Mouse (Mus musculus): ENCODE results near the gene Zc3h8.

Gene Zc3h8

DNA sequence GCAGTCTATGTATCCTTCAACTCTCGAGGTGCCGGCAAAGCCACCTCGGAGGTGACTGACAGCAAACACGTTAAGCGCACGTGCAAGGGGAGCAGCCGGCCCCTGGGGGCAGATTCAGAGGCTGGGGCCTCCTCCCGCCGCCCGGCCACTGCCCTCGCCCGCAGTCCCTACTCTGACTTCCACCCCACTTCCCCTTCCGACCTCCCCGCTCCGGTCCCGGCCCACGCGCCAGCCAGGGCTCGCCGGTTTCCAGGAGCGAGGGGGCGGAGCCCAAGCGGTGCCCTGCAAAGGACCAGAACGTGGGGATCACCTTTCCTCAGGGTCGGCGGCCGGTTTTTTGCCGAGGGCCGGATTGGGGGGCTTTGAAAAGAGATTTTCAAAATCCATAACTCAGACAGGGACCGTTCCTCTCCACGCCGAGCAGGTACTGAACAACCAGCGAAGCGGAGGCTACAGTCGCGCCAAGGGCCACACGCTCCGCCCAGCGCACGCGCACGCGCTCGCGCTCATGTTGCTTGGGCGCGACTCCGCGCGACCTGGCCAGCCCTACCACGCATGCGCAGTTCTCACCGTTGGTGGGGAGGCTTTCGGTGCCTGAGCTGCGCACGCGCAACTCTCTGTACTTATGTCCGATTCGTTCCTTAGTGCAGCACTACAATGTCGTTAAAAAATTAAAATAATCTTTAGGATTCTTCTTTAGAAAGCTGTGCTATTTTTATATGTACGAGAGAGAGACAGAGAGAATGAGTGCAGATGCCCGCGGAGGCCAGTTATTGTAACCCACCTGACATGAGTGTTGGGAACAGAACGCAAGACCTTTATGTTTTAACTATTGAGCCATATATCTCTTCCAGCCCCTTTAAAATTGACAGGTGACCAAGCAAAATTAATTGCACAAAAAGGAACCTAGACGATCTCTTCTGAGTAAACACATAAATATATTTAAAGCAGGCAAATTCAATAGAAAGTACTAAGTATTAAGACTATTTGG, at the start of gene Zc3h8:
Zc3h8 (minus strand) TSS at position 540 of the 991 bp plus-strand sequence.
- peak; percentile 98 for DNase-seq

DNA sequence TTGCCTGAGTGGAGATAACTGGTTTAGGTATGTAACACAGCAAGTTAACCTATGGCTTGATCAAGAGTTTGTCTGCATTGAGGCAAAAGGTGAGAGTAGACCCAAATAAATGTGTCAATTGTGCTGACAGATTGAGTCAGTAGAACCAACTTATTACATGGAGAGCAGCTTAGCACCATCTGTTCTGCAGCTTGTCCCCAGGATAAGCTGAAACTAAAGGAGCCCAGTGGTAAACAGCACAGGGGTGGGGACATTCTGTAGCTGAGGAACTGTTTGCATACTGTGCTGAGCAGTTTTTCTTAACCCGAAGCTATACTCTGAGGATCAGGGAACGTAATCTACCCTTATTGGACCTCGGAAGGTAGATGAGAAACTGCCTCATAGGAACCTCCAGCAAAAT, 40.9 kb upstream of the Zc3h8 start:
- DNase-seq: no peak

DNA sequence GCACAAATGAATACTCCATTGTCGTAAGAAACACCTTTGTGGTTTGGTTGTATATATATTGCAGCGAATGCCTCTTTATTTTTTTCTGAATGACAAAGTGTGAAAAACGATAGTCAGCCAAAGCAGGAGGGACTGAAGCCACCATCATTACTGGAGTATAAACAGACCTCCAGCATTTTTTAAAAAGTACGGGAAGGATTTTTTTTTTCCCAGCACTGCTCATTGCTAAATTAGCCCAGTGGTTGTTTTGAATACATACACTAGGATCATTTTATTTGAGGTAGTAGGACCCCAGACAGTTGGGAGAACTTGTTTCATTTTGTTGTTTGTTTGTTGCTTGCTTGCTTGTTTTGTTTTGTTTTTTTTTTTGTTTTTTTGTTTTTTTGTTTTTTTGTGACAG, 31.7 kb upstream of the Zc3h8 start:
- DNase-seq: no peak

DNA sequence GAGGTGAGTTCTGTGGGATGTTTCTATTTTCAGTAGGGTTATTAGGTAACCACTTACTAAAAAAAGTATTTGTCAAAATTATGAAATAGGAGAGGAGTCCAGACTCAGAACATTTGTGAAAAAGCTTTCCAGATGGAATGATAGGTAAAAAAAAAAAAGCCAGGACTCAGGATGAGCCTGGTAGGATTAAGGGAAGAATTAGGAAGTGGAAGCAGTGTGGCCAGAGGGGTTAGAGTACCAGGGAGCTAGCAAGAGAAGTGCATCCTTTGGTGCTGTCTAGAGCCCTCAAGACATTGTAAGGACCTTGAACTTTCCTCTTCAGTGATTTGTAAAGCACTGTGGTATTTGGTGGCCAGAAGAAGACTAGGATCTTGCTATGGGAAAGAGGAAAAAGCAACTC, 28.4 kb upstream of the Zc3h8 start:
- DNase-seq: no peak

DNA sequence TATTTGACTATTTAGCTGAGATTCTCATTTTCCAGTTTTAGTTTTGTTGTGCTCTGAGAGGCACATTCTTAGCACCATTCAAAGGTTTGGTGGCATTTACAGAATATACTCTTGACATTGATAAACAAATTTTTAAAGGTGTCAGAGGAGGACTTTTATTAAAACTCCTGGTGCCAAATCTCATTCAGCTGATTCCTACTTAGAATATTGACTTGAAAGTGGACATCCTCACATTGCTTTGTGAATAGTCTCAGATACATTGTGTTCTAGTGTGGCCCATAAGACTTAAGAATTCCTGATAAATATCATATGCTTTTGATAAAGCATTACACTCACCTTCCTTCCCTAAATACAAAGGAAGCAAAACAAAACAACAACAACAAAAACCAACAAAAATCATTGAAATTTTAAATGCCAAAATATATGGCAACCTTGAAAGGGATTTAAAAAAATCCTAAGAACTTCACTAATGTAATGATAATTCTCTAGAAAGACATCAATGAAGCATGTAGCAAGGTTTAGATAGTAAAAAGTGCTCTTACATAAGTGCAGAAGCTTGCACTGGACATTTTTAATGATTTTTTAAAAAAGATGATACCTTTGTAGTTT, 24.7 kb upstream of the Zc3h8 start:
- no peak for DNase-seq

DNA sequence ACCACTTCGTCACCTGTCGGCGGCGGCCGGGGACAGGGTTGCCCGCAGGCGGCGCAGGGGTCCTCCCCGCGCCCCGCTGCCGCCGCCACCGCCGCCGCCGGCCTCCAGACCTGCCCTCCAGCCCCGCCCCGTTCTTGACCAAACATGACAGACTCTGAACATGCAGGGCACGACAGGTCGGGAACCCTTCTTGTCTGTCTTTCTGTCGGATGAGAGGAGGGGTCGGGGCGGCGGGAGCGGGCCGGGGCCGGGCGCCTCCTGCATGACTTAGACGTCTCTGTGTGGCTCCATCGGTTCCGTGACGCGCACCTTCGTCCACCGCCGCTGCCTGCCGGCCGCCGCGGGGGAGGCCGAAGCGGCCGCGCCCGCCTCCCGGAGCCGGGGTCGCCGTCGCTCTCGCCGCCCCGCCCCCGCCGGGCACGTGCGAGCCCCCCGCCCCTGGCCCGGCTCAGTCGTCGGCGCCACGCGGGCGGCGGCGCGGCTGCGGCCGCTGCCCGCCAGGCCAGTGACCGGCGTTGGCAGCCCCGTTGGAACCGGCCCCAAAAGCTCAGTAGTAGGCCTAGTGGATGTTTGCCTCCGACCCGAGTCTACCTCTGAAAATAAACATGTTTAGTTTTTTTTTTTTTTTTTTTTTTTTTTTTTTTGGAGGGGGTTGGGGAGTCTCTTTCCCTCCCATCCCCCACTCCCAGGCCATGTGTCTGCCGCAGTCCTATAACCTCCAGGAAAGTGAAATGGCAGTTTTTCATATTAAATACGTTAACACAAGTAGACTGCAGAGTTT, 24.0 kb upstream of the Zc3h8 start, which contains the start of gene Gm10762:
Gm10762 (minus strand) TSS at position 65 of the 781 bp plus-strand sequence.
- peak; percentile 88 for DNase-seq

DNA sequence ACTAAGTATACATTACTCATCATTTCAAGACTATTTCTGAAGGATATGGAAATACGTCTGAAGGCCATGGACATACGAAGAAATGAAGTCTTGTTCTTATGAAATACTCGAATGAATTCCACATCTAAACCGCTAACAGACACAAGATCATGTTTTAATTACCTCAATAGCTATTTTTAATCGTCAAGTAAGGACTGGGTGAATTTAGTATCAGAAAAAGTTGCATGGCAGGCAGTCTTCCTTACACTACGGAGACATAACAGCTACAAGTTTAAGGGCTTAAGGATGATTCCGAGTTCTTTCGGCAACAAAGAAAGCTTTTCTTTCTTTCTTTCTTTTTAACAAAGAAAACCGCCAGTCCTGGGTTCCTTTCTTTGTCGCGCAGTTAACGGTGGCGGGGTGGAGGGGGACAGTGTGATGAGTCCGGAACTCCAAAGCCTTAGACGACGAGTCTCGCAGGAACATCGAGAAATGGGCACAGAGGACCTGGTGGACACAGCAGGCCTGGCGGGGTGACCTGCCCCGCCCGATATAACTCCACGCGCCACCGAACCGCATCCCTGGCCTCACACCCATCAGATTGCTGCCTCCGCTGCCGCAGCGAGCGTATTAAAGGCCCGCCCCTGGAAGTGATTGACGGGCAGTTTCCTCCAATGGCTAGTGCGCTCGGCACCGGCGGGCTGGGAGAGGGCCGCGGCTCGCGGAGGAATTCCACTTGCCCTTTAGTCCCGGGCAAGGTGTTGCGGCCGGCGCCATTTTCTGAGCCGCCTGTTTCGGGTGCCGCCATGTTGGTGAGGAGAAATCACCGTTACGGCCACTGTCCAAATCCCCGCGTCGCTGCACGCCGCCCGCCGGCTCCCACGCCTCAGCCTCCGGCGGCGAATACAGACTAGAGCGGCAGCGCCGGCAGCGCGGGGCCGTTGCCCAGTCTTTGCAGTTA, 23.0 kb upstream of the Zc3h8 start, which contains the start of gene Zc3h6:
Zc3h6 (plus strand) TSS at position 762 of the 940 bp plus-strand sequence.
- DNase-seq: peak; percentile 99

DNA sequence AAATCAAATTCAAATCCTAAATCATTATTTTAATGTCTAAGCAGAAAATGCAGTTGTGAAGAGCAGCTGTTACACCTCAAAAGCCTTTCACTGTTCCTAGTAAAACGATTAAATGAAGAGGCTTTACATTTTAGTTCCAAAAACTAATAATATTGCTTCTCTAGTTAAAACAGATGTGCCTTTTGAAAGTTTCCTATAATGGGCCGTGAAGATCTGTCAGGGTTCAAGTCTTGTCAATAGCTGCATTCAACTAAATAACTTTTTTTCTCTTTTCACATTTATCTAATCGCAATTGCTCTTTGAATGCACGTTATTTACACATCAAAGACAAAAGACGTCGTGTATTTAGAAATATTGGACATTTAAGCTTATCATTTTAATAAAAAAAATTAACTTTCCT, 22.4 kb upstream of the Zc3h8 start:
- no peak for DNase-seq

DNA sequence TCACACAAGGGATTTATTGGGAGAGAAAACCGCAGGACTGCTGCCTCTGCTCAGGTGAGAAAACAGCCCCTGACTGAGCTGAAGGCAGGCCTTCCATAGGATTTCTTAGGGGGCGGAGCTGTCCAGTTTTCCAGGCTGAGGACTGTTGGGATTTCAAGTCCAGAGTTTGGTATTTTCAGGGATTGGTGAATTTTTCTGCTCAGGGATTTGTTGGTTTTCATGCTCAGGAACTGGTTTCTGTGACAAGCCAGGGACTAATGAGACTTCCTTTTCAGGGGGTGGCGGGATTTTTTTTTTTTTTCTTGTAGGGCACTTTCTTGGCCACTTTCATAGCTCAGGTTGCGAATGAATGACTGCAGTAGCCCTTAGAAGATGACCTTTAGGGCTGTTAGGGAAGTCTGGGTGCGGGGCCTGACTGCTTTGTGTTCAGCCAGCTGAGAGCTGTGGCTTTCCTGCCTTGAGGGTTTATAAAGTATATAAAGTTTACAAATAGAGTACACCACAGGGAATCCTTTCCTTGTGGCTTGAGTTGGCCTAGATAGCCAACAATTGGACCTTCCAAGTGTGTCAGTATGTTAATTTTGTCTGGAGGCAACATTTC, 21.7 kb upstream of the Zc3h8 start:
- peak; percentile 12 for DNase-seq

DNA sequence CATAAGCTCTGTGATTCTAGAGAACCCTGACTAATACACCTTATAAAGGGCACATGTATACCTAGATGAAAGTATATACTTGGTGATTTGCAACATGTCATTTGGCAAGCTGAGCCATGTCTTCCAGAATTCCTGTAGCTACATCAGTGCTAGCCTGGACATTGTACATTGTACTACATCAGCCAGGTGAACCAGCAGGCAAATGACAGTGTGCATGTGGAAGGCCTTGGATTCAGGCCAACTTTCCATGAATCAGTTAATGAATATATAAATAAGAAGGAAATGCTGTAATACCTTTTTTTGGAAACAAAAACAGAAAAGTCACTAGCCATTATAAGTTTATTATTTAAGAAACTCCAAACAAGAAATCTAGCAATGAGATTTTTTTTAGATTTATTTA, 10.3 kb upstream of the Zc3h8 start:
- peak; percentile 17 for DNase-seq

DNA sequence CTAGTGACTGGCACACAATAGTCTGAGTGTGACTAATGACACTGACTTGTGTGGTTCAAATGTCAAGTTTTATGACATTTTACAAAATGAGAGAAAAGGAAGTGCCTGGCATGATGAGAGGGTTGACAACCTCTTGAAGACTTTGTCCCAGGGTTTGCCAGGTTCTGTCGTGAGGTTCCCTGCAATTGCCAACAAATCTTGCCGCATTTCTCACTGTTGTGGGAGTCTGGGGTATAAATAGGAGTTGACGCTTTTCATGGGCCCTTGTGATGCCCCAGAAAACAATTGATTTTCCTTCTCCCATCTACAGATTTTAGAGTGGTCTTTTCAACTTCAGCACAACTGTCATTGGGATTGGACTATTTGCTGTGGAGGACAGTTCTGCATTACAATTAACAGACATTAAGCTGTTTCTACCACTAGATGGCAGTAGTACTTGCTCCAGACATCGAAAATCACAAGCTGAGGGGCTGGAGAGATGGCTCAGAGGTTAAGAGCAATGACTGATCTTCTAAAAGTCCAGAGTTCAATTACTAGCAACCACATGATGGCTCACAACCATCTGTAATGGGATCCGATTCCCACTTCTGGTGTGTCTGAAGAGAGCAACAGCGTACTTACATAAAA, 4.2 kb upstream of the Zc3h8 start:
- peak; percentile 53 for DNase-seq

DNA sequence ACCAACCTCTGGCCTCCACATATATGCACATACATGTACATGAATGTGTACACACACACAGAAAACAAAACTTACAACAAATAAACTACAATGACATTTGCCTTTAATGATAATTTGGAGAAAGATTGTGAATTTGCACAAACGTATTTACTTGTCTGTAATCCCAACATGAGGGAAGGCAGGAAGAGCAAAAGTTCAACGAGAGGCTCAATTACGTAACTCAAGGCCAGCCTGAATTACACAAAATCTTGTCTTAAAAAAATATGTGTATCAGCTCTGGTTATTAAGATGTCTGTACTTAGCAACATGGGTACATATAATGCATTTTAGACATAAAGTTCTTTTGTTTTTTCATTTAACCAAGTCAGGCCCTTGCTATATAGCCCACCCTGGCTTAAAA, 7.6 kb downstream of the Zc3h8 start:
- DNase-seq: no peak

DNA sequence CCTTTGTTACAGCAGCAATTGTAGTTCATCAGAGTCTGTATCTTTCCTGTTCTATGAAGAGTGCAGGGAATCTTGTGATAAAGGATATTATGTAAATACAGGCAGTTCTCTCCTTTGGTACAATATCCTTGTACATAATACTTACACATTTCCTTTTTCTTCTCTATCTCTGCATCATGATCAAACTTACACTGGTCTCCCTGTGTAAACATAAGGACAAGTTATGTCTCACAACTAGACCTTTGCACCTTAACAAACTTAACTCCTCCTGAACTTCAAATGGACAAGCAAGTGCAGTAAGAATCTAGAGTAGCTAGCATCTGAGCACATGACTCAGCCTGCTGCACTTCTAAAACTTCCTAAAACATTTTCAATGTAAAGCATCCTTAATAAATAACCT, 13.2 kb downstream of the Zc3h8 start:
- no peak for DNase-seq

DNA sequence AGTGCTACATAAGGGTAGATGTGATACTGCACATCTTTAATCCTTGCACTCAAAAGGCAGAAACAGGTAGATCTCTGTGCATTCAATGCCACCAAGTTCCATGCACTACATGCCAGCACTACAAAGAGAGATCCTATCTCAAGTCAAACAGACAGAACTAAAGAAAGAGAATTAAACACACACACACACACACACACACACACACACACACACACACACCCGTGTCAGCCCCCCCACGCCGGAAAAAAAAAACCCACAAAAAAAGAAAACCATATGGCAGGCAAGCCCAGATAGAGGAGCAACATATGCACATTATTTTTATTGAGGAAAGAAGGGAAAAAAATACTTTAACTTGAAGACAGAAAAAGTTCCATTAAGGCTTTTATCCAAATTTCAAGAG, 15.4 kb downstream of the Zc3h8 start:
- DNase-seq: no peak

DNA sequence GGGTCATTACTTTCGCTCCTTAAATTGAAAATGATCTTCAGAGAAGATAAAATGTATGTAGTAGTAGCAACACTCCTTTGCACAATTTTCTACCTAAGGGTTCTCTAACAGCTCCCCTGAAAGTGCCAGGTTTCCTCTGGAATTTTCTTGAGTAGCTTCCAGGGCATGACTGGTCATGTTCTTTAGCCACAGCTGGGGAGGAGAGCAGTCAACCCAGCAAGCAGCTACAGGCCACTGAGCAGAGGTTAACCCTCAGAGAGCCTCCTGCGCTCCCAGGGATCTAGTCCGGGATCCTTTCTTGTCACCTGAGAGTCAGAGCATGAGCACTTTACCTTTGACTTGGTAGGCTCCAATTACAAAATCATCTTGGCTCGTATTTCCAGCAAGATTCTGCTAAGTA, 19.1 kb downstream of the Zc3h8 start:
- DNase-seq: no peak

DNA sequence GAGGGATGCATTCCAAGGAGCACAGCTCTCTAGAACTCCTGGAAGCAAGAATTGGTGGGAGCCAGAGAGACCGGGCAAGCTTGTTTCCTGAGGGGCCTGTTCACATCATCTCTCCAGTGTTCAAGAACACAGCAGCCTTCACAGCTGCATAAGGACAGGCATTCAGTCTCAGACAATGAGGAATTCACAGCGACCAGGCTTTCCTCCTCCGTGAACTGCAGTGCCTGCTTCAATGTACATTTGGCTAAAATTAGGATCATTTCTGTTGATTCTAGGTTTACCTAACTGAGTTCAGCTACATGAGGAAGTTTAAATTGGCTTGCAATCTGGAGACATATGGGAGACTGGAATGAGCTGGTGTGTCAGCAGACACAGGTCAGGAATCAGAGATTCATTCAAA, 27.3 kb downstream of the Zc3h8 start:
- DNase-seq: no peak

DNA sequence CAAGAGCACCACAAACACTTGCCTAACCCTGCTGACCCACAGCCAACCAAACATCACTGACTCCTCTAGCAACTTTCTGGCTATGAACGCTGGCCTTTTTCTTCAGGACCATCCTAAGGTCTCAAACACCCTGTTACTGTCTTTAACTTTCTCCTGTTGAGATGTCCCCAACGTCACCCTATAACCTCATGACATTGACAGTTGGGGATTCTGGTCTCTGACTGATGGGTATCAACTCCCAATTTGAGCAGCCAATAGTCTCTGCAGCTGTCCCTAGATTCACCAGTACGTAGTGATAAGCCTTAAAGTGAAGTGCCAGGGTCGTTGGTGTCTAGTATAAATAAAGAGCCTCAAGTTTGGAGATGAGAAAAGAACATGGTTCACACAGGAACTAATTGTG, 28.9 kb downstream of the Zc3h8 start:
- no peak for DNase-seq

DNA sequence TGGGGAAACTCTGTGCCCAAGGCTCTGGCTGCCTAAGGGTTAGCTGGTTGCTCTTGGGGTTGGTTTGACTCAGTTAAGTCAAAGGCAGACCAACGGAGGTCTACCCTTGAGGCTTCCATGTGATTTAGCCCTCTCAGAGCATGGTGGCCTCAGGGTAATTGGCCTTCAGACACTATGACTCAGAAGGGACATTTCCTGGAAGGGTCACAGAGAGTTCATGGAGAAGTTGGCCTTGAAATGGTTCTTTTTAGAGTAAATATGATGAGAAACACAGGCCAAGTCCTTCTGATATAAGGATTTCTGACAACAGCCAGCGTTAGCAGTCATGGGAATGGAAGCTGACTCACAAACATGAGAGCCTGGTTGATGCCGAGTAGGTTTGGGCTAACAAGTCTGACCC, 40.2 kb downstream of the Zc3h8 start:
- no peak for DNase-seq

DNA sequence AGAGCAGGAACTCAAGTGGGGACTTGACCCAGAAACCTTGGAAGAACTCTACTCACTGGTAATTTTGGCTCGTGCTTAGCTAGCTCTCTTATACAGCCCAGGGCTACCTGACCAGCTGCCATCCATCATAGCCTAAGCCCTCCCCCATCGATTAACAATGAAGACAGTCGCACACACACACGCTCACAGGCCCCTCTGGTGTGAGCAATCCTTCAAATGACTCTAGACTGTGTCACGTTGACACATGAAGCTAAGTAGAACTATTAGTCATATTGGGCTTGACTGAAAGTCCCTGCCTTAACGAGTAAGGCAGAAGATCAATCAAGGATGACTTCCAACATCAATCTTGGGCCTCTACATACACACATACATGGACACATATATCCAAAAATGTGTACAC, 41.0 kb downstream of the Zc3h8 start:
- no peak for DNase-seq

DNA sequence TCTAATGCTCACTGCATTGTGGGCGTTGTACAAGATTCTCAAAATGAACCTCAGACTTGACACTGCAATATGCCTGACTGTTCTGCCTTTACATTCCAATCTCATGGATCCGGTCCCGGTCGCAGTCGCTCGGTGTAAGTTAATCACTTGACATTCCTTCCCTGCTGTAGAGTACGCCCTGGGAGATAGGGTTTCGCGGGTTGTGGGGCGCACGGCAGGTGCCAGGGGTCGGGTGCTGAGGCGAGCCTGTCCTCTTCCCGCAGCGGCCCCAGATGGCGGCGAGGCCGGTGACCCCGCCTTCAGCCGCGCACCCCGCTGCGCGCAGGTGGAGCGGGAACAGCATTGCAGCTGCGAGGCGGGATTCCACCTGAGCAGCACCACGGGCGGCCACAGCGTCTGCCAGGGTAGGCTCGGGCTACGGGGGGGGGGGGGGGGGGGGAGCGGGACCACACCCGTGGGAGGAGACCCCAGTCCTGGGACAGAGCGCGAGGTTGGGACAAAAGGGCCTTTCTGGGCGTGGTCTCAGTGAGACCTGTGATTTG, 51.6 kb downstream of the Zc3h8 start:
- peak; percentile 19 for DNase-seq

Data from kidney, postnatal 14 days (tissue).